Mouse (Mus musculus) 416B (cell line): ENCODE results near the gene Dnlz.

Experiments
- DNase-seq: peaks from one replicate; pipeline ENCODE4 v3.0.0; 2011; ENCODE audit warnings: low read depth

The Dnlz gene

DNA sequence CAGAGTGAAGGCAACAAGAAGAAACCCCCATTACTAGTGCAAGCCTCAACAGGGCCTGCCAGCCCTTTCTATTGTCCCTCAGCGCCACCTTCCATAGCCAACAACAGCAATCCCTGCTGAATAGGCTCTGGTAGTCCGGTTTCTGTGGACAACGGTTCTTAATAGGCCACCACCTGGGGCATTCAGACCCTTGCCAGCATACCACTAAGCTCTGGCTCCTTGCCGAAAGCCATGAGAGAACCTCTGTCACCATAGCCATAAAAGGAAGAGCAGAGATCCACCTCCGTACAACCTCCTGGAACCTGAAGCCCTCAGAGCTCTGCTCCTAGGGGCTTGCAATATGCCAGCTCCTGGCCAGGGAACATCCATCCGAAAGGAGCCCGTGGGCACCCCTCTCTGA lies 52.6 kb downstream of the Dnlz start:
- DNase-seq, result no peak

DNA sequence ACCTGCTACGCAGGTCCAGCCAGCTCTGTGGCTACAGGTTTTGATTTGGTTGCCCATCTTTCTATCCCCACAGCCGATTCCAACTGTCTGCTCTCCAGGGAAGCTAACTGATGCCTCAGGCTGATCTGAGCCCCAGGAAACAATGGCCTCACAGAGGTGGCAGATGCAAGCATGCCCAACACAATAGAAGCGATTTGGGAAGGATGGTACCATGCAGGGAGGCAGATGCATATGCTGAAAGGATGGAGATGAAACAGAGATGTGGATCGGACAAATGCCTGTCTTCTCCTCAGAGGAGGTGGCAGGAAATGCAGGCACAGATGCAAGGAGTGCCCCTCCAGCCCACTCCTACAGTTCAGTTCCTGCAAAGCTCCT lies 53.1 kb downstream of the Dnlz start:
- DNase-seq, result no peak

- DNase-seq, result peak; percentile 68
Measured at GRCm38 (mm10) chr2:26298208-26298855, 53.6 kb downstream of the Dnlz start.
